Mouse (Mus musculus) stomach, embryonic 16.5 days (tissue): Measurements from ENCODE around the gene Cd300ld4. TPM values are rescaled to one million over a fixed set of nuclear protein-coding genes. Genes with fewer than 3 reads are reported as not detected.

Experiments used
- ATAC-seq: fragments of 200-750 bp; cut with Nextera tagmentation; 2 replicates; pipeline ENCODE4 v1.8.0; 2017; ENCODE audit warnings: moderate number of reproducible peaks, moderate TSS enrichment; ENCODE audit not compliant: insufficient read depth, low FRiP score
- H3K27ac ChIP-seq: fragments of 300-500 bp; sonication (generic); 2 replicates; pipeline ENCODE4 v1.5.1; 2014; ENCODE audit warnings: low read length
- H3K27me3 ChIP-seq: fragments of 300-500 bp; sonication (generic); 2 replicates; pipeline ENCODE4 v1.6.1; 2014; ENCODE audit warnings: low read length, control low read depth, mixed read lengths; ENCODE audit not compliant: control insufficient read depth, insufficient read depth
- H3K36me3 ChIP-seq: fragments of 300-500 bp; sonication (generic); 2 replicates; pipeline ENCODE4 v1.6.1; 2014; ENCODE audit warnings: low read length; ENCODE audit not compliant: control insufficient read depth, insufficient read depth
- H3K4me1 ChIP-seq: fragments of 300-500 bp; sonication (generic); 2 replicates; pipeline ENCODE4 v1.6.1; 2014; ENCODE audit warnings: low read length, control low read depth, mixed read lengths; ENCODE audit not compliant: control insufficient read depth, insufficient read depth
- H3K4me2 ChIP-seq: fragments of 300-500 bp; sonication (generic); 2 replicates; pipeline ENCODE4 v1.6.1; 2014; ENCODE audit warnings: low read depth, low read length, mixed read lengths
- H3K4me3 ChIP-seq: fragments of 300-500 bp; sonication (generic); replicated peaks from 2 replicates; pipeline ENCODE4 v1.5.1; 2014; ENCODE audit warnings: mild to moderate bottlenecking, low read length
- H3K9ac ChIP-seq: fragments of 300-500 bp; sonication (generic); 2 replicates; pipeline ENCODE4 v1.6.1; 2014; ENCODE audit warnings: low read length
- H3K9me3 ChIP-seq: fragments of 300-500 bp; sonication (generic); replicated peaks from 2 replicates; pipeline ENCODE4 v1.6.1; 2016; ENCODE audit warnings: low read length, control low read depth; ENCODE audit not compliant: control insufficient read depth
- WGBS: fragments of 180-500 bp; shearing (Covaris S2); extraction: QIAGEN DNeasy Blood & Tissue Kit; methylation state at CpG from one replicate; pipeline ENCODE4 v1.1.7; 2014; 5-methylcytosine and 5-hydroxymethylcytosine counted together
- polyA plus RNA-seq: library from polyadenylated mRNA; unstranded; fragments of >200 nt; fragmentation: Nextera tagmentation; extraction: Ambion mirVana; gene quantifications from 2 replicates; pipeline ENCODE4 v1.2.1, GENCODE M21; 2015

Cd300ld4 gene
- polyA plus RNA-seq, 1 experiment from 2014 or later, result not detected

DNA sequence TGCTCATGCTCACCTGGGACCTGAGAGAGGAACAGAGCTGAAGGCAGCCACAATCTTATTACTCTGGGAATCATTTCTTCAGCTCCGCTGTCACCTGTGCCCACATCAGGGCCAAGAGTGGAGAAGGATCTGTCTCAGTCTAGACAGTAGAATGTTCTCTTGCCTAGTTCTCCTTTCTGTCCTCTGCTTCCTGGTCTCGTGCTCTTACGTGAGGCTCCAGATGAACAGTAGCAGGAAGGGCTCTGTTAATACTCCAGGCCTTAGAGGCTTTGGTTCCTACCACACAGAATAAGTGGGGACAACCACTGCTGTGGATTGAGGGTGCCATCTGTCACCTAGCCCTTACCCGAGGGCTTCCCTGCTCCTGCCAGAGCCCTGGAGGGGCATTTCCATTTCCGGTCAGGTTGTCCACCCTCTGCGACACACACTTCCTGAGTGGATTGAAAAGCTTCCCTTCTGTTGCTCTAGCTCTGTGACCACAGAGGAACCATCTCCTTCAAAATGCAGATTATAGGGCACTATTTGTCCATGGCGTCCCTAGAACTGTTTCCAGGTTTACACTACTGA, 25.3 kb downstream of the Cd300ld4 start, which contains the start of gene Cd300c2:
TSS of gene Cd300c2 (minus strand) at position 407 of the 567 bp plus-strand sequence.
- WGBS, result 75% methylated on average over 7 of the region's 7 CpGs
- H3K4me3 ChIP-seq, result no peak within 1 kb of the TSS
- no peaks in the 10 kb centered on the region for H3K4me1 ChIP-seq
- no peak for ATAC-seq
- H3K27me3 ChIP-seq, result no peaks in the 10 kb centered on the region
- H3K9me3 ChIP-seq, result no peaks in the 10 kb centered on the region
- no peaks in the 10 kb centered on the region for H3K36me3 ChIP-seq
- no peak within 1 kb of the TSS for H3K4me2 ChIP-seq
- H3K9ac ChIP-seq, result no peak within 1 kb of the TSS
- no peak within 1 kb of the TSS for H3K27ac ChIP-seq

DNA sequence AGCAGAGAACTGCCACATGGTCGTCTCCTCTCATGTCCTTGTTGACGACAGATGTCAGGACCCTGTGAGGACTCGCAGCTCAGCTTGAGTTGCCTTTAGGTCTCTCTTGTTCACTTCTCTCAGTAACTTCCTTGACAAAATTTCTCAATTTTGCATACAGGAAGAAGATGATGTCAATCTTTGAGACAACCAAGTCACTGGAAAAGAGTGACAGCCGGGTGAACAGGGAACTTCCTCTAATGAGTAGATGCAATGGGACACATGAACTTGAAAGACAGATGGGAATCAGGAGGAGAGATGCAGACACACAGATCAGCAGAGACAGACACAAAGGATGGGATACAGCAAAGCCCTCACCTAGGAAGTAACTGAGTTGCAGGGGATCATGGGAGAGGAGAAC, 37.0 kb downstream of the Cd300ld4 start, which contains the start of gene Cd300ld:
TSS of gene Cd300ld (minus strand) at position 130 of the 400 bp plus-strand sequence.
- H3K9ac ChIP-seq, result no peak within 1 kb of the TSS
- no peaks in the 10 kb centered on the region for H3K27me3 ChIP-seq
- H3K9me3 ChIP-seq, result no peaks in the 10 kb centered on the region
- H3K27ac ChIP-seq, result no peak within 1 kb of the TSS
- H3K36me3 ChIP-seq, result no peaks in the 10 kb centered on the region
- WGBS, result 69% methylated on average over 4 of the region's 4 CpGs
- no peak within 1 kb of the TSS for H3K4me2 ChIP-seq
- ATAC-seq, result no peak
- H3K4me3 ChIP-seq, result no peak within 1 kb of the TSS
- no peaks in the 10 kb centered on the region for H3K4me1 ChIP-seq

DNA sequence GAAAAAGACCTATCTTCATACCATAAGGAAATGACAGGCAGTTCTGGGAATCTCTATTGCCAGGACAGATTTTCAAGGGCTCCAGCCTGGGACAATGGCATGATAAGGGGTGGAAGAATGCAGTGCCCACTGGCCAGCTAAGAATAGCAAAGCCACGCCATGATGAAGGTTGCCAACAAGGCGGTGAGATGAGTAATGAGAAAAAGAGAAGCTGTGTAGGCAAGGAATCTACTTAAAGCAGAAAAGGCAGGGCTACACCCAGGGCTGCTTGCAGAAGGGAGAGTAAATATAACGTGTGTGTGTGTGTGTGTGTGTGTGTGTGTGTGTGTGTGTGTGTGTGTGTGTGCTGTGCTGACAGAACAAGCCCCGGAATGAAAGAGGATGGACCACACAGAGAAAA, 44.9 kb downstream of the Cd300ld4 start:
- no peaks in the 10 kb centered on the region for H3K27me3 ChIP-seq
- WGBS, result 52% methylated on average over 4 of the region's 4 CpGs
- no peak overlapping the region for H3K4me2 ChIP-seq
- no peak for ATAC-seq
- 0 out of 2 replicates have a peak, but pooled peaks cover 4% of the 10 kb centered on the region for H3K9me3 ChIP-seq
- no peak overlapping the region for H3K4me3 ChIP-seq
- no peak overlapping the region for H3K9ac ChIP-seq
- H3K4me1 ChIP-seq, result no peaks in the 10 kb centered on the region
- H3K36me3 ChIP-seq, result no peaks in the 10 kb centered on the region
- H3K27ac ChIP-seq, result no peak overlapping the region

DNA sequence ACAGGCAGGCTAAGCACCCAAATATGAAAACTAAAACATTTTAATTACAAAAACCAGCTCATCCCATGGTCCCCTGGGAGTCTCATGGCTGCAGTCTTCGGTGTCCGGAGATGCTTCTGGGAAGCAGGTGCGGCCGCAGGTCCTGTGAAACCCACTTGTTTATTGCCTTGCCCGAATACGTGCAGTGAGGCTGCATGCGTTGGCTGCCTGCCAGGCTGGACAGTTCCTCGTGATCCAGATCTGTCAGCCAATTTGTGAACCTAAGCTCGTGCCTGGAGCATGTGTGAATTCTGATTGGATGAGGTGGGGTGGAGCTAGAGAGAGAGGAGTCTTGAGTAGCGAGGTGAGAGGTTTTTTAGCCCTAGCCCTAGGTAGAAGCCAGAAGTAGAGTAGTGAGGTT, 54.1 kb downstream of the Cd300ld4 start:
- no peak overlapping the region for H3K4me3 ChIP-seq
- H3K4me2 ChIP-seq, result no peak overlapping the region
- H3K4me1 ChIP-seq, result no peaks in the 10 kb centered on the region
- no peaks in the 10 kb centered on the region for H3K36me3 ChIP-seq
- H3K9ac ChIP-seq, result no peak overlapping the region
- no peak for ATAC-seq
- H3K27ac ChIP-seq, result no peak overlapping the region
- H3K9me3 ChIP-seq, result no peaks in the 10 kb centered on the region
- WGBS, result 74% methylated on average over 10 of the region's 10 CpGs
- no peaks in the 10 kb centered on the region for H3K27me3 ChIP-seq

Other genes starting within 250 kb of the Cd300ld4 start
- 0.65 and 1.3 TPM in 2 replicates for gene Btbd17, start 231.1 kb downstream of the Cd300ld4 start, polyA plus RNA-seq
- 0.36 and 0.41 TPM in 2 replicates for gene Gpr142, start 228.1 kb downstream of the Cd300ld4 start, polyA plus RNA-seq
- gene Gprc5c, start 175.9 kb downstream of the Cd300ld4 start, polyA plus RNA-seq, result 23.0 and 23.7 TPM in 2 replicates
- gene Cd300a, start 137.0 kb downstream of the Cd300ld4 start, polyA plus RNA-seq, result 2.3 and 2.5 TPM in 2 replicates
- 0.74 and 1.2 TPM in 2 replicates for gene Cd300lb, start 92.6 kb downstream of the Cd300ld4 start, polyA plus RNA-seq
- gene Cd300c, start 57.9 kb downstream of the Cd300ld4 start, polyA plus RNA-seq, result not detected in 2 replicates
- gene Cd300ld, start 37.1 kb downstream of the Cd300ld4 start, polyA plus RNA-seq, result 0.46 and 0.67 TPM in 2 replicates
- gene Cd300c2, start 25.1 kb downstream of the Cd300ld4 start, polyA plus RNA-seq, result 2.2 and 3.8 TPM in 2 replicates
- gene Cd300ld2, start 10.8 kb downstream of the Cd300ld4 start, polyA plus RNA-seq, result not detected in 2 replicates
- gene Cd300ld5, start 10.8 kb upstream of the Cd300ld4 start, polyA plus RNA-seq, result not detected in 2 replicates
- gene Cd300ld3, start 21.4 kb upstream of the Cd300ld4 start, polyA plus RNA-seq, result not detected in 2 replicates
- 0.26 TPM in 1 of 2 replicates, not detected in the other for gene Cd300e, start 35.2 kb upstream of the Cd300ld4 start, polyA plus RNA-seq
- gene Rab37, start 64.4 kb upstream of the Cd300ld4 start, polyA plus RNA-seq, result 2.2 and 2.3 TPM in 2 replicates
- 2.0 and 3.4 TPM in 2 replicates for gene Cd300lf, start 107.0 kb upstream of the Cd300ld4 start, polyA plus RNA-seq
- gene Slc9a3r1, start 136.3 kb upstream of the Cd300ld4 start, polyA plus RNA-seq, result 136 and 138 TPM in 2 replicates
- gene Tmem104, start 160.5 kb upstream of the Cd300ld4 start, polyA plus RNA-seq, result 8.3 and 9.7 TPM in 2 replicates
- 21.8 and 23.4 TPM in 2 replicates for gene Nat9, start 160.8 kb upstream of the Cd300ld4 start, polyA plus RNA-seq
- not detected in 2 replicates for gene Grin2c, start 240.2 kb upstream of the Cd300ld4 start, polyA plus RNA-seq